Mouse (Mus musculus) adrenal gland (tissue): ENCODE data around the gene Ifit1bl1.
"Not testable (repeated sequence)": the region's sequence is repeated elsewhere in the genome, so short reads cannot be mapped to it uniquely, and the experiment has no call there.

ENCODE experiments used
- intact Hi-C: fragments of 180-260 bp; cut with DNase I; formaldehyde crosslinking; loops from one replicate; pipeline ENCODE4 v1.15.1; 2025
- long read RNA-seq, 2 experiments: library from polyadenylated mRNA; unstranded; transcript quantifications; one replicate each; pipeline ENCODE4 v2.0.0; 2020; ENCODE audit warnings: borderline replicate concordance in 1 of 2; ENCODE audit not compliant: insufficient replicate concordance in 1 of 2

The Ifit1bl1 gene
- long read RNA-seq, experiment 1: 0 reads
- long read RNA-seq, experiment 2: 0 reads

DNA sequence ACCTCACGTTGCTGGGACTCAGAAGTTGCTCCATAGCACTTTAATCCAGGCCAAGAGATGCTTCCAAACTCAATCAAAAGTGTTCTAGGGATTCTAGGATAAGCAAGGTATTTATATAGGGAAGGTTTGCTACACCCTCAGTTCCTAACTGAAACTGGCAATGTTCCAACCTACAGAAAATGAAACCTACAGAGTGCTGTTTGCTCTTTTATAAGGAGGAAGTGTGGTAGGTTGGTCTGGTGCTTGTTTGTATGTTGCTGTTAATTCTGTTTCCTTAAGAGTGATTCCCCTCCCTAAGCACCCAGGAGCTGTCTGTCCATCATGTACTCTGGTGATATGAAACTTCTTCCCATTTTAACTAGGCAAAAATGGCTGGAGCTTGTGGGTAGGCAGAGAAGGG, at the start of gene Ifit1bl1:
Gene Ifit1bl1, minus strand, starts transcription at position 69 of the 400 bp plus-strand sequence.
- intact Hi-C loops: not testable (repeated sequence)

DNA sequence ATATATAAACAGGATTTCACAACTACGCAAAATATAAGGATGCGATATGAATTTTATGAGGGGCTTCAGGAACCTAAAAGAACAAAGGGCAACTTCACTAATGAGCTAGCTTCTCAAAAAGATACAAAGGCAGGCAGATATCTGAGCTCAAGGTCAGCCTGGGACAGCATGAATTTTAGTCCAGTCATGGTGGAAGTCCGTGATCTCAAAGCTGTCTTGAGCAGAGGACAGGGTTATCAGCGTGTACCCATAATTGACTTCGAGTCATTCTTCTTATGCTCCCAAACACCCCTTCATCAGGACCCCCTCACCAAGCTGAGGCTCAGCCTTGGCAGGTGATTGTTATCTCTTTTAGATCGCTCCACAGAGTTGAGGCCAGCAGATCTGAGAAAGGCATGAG, 49.2 kb upstream of the Ifit1bl1 start:
- intact Hi-C loops: no loop called here

GRCm38 (mm10) chr19:34650276-34650675, 48.5 kb upstream of the Ifit1bl1 start:
- intact Hi-C loops: no loop called here

GRCm38 (mm10) chr19:34647630-34648029, 45.9 kb upstream of the Ifit1bl1 start:
- intact Hi-C loops: not testable (repeated sequence)

DNA sequence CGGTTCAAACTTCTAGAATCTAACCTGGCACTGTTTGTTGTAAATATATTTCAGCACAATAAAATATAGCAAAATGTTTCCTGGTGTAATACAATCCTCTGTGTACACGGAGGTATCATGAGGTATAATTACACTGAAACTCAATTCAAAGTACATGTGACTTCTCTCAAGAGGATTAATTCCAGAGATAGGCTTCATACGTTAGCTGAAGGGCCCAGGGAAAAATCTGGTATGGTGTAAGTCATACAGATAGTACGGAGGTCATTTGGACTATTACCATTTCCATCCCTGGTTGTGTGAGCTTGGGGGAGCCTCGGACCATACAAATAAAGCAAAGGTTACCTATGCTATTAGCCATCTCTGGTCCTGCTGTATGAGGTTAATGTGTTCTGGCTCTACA, 40.9 kb upstream of the Ifit1bl1 start:
- intact Hi-C loops: no loop called here

DNA sequence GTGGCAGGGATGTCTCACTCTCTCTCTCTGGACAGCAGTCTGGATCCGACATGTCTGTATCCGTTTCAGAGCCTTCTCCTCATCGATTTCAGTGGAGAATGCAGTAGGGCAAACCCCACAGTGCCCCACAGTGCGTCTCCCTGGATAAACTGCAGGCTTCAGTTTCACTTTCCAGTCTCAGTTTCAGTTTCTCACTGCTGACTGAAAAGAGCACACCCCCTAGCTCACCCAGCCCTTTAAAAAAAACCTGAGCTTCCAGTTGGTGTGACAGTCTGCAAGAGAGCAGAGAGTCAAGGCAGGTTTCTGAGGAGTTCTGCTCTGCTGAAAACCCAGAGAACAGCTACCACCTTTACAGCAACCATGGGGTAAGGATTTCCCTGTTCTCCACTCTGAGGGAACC, 38.9 kb upstream of the Ifit1bl1 start, which contains the start of the genes Ifit1bl2 and Ifit1:
Gene Ifit1bl2, minus strand, starts transcription at position 121 of the 400 bp plus-strand sequence.
Gene Ifit1, plus strand, starts transcription at position 249 of the 400 bp plus-strand sequence.
- intact Hi-C loops: no loop called here

DNA sequence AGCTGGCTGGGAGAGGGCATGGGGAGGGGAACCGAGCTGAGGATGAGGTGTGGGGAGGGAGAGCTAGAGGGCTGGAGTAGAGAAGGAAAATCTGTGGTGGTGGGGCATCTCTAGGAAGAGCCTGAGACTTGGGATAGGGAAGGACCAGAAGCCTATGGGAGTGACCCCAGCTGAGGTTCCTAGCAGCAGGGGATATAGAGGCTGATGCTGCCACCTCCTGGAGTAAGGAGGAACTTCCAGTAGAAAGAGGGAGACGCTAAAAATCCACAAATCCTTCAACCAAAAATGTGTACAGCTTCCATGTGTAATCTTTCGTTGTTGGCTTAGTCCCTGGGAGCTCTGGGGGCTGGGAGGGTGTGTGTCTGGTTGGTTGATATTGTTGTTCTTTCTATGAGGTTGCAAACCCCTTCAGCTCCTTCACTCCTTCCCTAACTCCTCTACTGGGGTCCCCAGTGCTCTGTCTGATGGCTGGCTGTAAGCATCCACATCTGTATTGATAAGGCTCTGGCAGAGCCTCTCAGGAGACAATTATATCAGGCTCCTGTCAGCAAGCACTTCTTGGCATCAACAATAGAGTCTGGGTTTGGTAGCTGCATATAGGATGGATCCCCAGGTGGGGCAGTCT, 35.3 kb upstream of the Ifit1bl1 start:
- intact Hi-C loops: loop anchor here (2.0 to 5.0 kb wide), 4 partner anchors 86 to 395 kb away; partner anchors contain the start of gene Ifit2

DNA sequence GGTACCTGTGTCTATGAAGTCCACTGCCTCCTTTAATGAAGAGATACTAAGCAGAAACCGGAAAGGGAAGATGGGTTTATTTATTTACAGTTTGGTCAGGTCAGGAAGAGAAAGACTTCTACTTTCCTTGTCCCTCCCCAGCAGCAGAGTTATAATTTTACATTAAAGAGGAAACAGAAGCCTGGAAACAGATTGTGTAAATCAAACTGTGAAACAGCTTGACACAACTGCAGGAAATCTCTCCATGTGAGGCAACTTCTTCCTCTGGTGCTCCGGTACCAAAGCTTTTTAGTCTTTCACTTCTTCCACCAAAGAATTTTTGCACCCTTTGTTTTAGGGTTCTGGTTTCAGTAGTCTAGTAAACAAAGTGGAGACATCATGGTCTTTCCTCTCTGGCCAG, 31.7 kb upstream of the Ifit1bl1 start:
- intact Hi-C loops: no loop called here

- intact Hi-C loops: no loop called here
Observed at GRCm38 (mm10) chr19:34631487-34631886, 29.7 kb upstream of the Ifit1bl1 start.

- intact Hi-C loops: no loop called here
Observed at GRCm38 (mm10) chr19:34627496-34627895, 25.7 kb upstream of the Ifit1bl1 start.

GRCm38 (mm10) chr19:34624663-34625062, 22.9 kb upstream of the Ifit1bl1 start:
- intact Hi-C loops: no loop called here

DNA sequence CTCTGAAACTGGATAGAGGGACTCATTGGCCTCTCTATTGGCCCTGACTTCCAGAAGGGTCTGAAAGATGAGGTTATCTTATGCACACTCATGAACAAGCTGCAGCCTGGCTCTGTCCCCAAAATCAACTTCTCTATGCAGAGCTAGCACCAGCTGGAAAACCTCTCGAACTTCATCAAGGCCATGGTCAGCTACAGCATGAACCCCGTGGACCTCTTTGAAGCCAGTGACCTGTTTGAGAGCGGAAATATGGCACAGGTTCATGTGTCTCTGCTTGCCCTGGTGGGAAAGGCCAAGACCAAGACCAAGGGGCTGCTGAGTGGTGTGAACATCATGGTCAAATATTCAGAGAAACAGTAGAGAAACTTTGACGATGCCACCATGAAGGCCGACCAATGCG, 22.0 kb upstream of the Ifit1bl1 start:
- intact Hi-C loops: no loop called here

GRCm38 (mm10) chr19:34620871-34621270, 19.1 kb upstream of the Ifit1bl1 start:
- intact Hi-C loops: no loop called here

- intact Hi-C loops: not testable (repeated sequence)
Observed at GRCm38 (mm10) chr19:34612243-34613001, 10.7 kb upstream of the Ifit1bl1 start.

- intact Hi-C loops: not testable (repeated sequence)
Observed at GRCm38 (mm10) chr19:34610118-34610517, 8.4 kb upstream of the Ifit1bl1 start.

DNA sequence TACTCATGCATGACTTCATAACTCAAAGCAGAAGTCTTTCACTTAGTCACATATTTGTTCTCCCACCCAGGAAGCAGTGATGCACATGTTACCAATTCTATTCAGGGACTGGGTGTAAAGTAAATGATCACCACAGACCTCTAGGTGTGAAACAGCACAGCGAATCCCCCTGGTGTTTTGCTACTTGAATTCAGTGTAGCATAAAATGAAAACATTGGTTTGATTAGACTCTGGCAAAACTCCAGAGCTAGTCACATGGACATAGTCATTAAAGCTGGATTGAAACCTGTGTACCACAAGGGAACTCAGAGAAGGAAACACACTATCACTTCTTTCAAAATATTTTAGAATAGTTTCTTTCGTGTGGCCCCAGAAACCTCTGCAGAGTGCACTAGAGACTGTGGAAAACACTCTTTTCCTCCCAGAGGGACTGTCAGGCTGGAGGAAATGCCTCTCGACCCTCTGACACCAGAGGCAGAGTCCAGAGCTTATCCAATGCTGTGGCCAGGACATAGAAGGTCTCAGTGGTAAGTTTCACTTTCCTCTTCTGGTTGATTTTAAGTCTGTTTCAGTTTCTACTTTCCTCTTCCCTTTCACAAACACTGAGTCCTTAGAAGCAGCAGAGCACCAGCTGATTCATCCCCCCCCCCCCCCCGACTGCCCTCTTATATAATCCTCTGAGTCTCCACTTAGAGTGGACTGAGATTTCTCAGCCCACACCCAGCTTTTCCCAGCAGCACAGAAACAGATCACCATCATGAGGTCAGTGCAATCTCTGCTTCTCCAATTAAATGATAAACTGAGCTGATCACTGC, 5.7 kb upstream of the Ifit1bl1 start, which contains the start of gene Ifit3b:
Gene Ifit3b, plus strand, starts transcription at position 734 of the 815 bp plus-strand sequence.
- intact Hi-C loops: not testable (repeated sequence)

DNA sequence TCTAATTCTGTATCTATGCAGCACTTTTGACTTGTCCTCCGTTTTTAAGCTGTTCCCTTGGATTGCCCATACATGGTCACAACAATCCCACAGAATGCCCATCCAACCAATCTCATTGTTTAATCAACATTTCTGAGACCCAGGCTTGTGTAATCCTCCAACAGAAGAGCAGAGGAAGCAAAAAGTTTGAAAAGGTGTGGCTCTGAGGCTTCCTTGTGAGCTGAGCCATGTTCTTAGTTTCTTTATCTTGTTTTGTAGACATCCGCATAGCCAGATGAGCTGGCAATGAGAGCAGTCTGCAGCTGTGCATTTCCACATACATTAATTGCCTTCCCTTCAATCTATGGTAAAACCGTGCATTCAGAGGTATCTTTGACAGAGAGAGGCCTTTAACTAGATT, 3.7 kb upstream of the Ifit1bl1 start:
- intact Hi-C loops: no loop called here

DNA sequence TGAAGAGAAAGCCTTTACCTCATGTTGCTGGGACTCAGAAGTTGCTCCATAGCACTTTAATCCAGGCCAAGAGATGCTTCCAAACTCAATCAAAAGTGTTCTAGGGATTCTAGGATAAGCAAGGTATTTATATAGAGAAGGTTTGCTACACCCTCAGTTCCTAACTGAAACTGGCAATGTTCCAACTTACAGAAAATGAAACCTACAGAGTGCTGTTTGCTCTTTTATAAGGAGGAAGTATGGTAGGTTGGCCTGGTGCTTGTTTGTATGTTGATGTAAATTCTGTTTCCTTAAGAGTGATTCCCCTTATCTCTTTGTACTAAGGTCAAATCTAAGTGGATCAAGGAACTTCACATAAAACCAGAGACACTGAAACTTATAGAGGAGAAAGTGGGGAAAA, 2.5 kb downstream of the Ifit1bl1 start:
- intact Hi-C loops: not testable (repeated sequence)

GRCm38 (mm10) chr19:34598341-34598740, 3.4 kb downstream of the Ifit1bl1 start:
- intact Hi-C loops: no loop called here

- intact Hi-C loops: no loop called here
Observed at GRCm38 (mm10) chr19:34596811-34597210, 4.9 kb downstream of the Ifit1bl1 start.

- intact Hi-C loops: not testable (repeated sequence)
Observed at GRCm38 (mm10) chr19:34594523-34594922, 7.2 kb downstream of the Ifit1bl1 start.

GRCm38 (mm10) chr19:34593456-34593855, 8.3 kb downstream of the Ifit1bl1 start:
- intact Hi-C loops: no loop called here
